Mouse (Mus musculus): ENCODE measurements around the gene C1qa. TPM values are rescaled to one million over a fixed set of nuclear protein-coding genes. Genes with fewer than 3 reads are reported as not detected.

The C1qa gene
- total RNA-seq, 2 experiments from 2014 or later = 48.9 to 50.7 TPM

- DNase-seq = no peak
Measured at GRCm38 (mm10) chr4:136899154-136899553, 551 bp upstream of the C1qa start.

- DNase-seq = no peak
Measured at GRCm38 (mm10) chr4:136898084-136898598, 462 bp downstream of the C1qa start.

- no peak for DNase-seq
Measured at GRCm38 (mm10) chr4:136896461-136896860, 2.1 kb downstream of the C1qa start.

GRCm38 (mm10) chr4:136895861-136896260 lies 2.7 kb downstream of the C1qa start:
- no peak for DNase-seq

- no peak for DNase-seq
Measured at GRCm38 (mm10) chr4:136894821-136895220, 3.8 kb downstream of the C1qa start.

- DNase-seq = peak; percentile 56 to 63
Measured at GRCm38 (mm10) chr4:136893691-136894543, 4.7 kb downstream of the C1qa start.

- DNase-seq = no peak
Measured at GRCm38 (mm10) chr4:136892811-136893210, 5.8 kb downstream of the C1qa start, which contains the start of gene C1qc. Gene C1qc (minus strand): TSS chr4:136893065.

- no peak for DNase-seq
Measured at GRCm38 (mm10) chr4:136892371-136892770, 6.2 kb downstream of the C1qa start.

- no peak for DNase-seq
Measured at GRCm38 (mm10) chr4:136891115-136891514, 7.5 kb downstream of the C1qa start.

- no peak for DNase-seq
Measured at GRCm38 (mm10) chr4:136889981-136890380, 8.6 kb downstream of the C1qa start.

GRCm38 (mm10) chr4:136887714-136888113 lies 10.9 kb downstream of the C1qa start:
- no peak for DNase-seq

- DNase-seq = no peak
Measured at GRCm38 (mm10) chr4:136886101-136886500, 12.5 kb downstream of the C1qa start, which contains the start of gene C1qb. Gene C1qb (minus strand): TSS chr4:136886187.

- DNase-seq = no peak
Measured at GRCm38 (mm10) chr4:136878601-136879000, 20.0 kb downstream of the C1qa start.

- DNase-seq = no peak
Measured at GRCm38 (mm10) chr4:136878171-136878570, 20.4 kb downstream of the C1qa start.

GRCm38 (mm10) chr4:136876971-136877370 lies 21.6 kb downstream of the C1qa start:
- DNase-seq = no peak

- no peak for DNase-seq
Measured at GRCm38 (mm10) chr4:136875012-136875411, 23.6 kb downstream of the C1qa start.

- no peak for DNase-seq
Measured at GRCm38 (mm10) chr4:136868371-136868770, 30.2 kb downstream of the C1qa start.

- DNase-seq = no peak
Measured at GRCm38 (mm10) chr4:136867690-136868345, 30.8 kb downstream of the C1qa start.

GRCm38 (mm10) chr4:136865531-136865930 lies 33.1 kb downstream of the C1qa start:
- DNase-seq = no peak

GRCm38 (mm10) chr4:136864751-136865470 lies 33.7 kb downstream of the C1qa start:
- no peak for DNase-seq

GRCm38 (mm10) chr4:136863517-136863916 lies 35.1 kb downstream of the C1qa start:
- DNase-seq = no peak

- no peak for DNase-seq
Measured at GRCm38 (mm10) chr4:136862411-136862810, 36.2 kb downstream of the C1qa start.

- peak in 1 of 2 experiments; percentile 9 for DNase-seq
Measured at GRCm38 (mm10) chr4:136861806-136862205, 36.8 kb downstream of the C1qa start.

Data from layer of hippocampus, postnatal 36 days (tissue).